Mouse (Mus musculus): Measurements from ENCODE around the gene Isx. TPM values are rescaled to one million over a fixed set of nuclear protein-coding genes. Genes with fewer than 3 reads are reported as not detected.

The Isx gene
- total RNA-seq (2021) = not detected
- long read RNA-seq, experiment 1 = 0 reads
- long read RNA-seq, experiment 2 = 0 reads

GRCm38 (mm10) chr8:74872940-74873339, at the start of gene Isx:
Isx (plus strand) TSS chr8:74873173.
- no peak for DNase-seq (ENCODE audit: low spot score in 2 of 2)
- intact Hi-C loops (cut with DNase I) = loop anchor here (5.0 kb wide), 1 partner anchor 44 kb away; no protein-coding TSS in a partner anchor

DNA sequence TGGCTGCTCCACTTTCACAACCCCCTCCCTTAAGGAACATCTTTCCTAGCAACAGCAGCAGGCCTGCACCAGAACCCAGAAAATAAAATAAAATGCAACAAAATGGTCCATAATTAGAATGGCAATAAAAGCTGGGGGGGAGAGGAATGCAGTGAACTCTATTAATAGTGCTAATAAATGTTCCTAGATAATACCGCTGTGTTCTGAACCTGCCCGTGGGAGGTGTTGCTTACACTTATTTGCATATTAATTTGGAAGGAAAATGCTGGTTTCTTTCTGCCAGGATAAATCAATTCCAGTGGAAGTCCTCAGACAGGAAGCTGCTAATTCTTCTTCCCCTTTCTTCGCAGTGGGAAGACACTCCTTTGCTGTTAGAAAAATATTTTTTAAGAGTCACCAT, 45.3 kb upstream of the Isx start:
- intact Hi-C loops (cut with DNase I) = no loop called here
- peak in 1 of 2 experiments; percentile 15 for DNase-seq (ENCODE audit: low spot score in 2 of 2)

DNA sequence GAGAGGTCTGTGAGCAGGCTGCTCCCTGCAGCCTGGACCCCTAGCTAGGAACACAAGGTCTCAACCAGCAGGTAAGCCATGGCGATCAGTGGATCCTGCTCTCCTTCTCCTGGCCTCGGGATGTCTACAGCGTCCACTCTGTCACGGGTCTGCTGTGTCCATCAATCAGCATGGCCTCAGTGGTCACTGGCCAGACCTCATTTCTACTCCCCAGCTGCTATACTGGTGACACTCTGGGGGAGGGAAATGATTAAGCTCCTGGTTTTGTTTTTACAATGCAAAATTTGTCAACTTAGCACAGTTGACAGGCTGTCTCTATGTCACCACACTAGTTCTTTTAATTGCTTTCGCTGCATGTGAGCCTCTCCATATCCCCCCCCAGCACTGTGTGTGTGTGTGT, 41.7 kb upstream of the Isx start:
- intact Hi-C loops (cut with DNase I) = no loop called here
- DNase-seq (ENCODE audit: low spot score in 2 of 2) = no peak

GRCm38 (mm10) chr8:74834246-74834645, 38.7 kb upstream of the Isx start:
- no peak for DNase-seq (ENCODE audit: low spot score in 2 of 2)
- intact Hi-C loops (cut with DNase I) = no loop called here

- DNase-seq (ENCODE audit: low spot score in 2 of 2) = peak in 1 of 2 experiments; percentile 62
- intact Hi-C loops (cut with DNase I) = no loop called here
These were observed 25.5 kb upstream of the Isx start for GRCm38 (mm10) chr8:74847376-74848048.

- DNase-seq (ENCODE audit: low spot score in 2 of 2) = no peak
- intact Hi-C loops (cut with DNase I) = no loop called here
These were observed 24.3 kb upstream of the Isx start for GRCm38 (mm10) chr8:74848707-74849106.

- intact Hi-C loops (cut with DNase I) = loop anchor here (5.0 to 10.0 kb wide), 4 partner anchors 71 to 1499 kb away; partner anchors contain the start of gene Large1
These were observed 22.0 kb upstream of the Isx start for GRCm38 (mm10) chr8:74850971-74851370.

GRCm38 (mm10) chr8:74851837-74852236, 21.1 kb upstream of the Isx start:
- intact Hi-C loops (cut with DNase I) = loop anchor here (5.0 to 10.0 kb wide), 4 partner anchors 70 to 1500 kb away; partner anchors contain the start of gene Large1
- DNase-seq (ENCODE audit: low spot score in 2 of 2) = no peak

More at GRCm38 (mm10) chr8:74850971-74851370, 22.0 kb upstream of the Isx start:
- no peak for DNase-seq (ENCODE audit: low spot score in 2 of 2)

DNA sequence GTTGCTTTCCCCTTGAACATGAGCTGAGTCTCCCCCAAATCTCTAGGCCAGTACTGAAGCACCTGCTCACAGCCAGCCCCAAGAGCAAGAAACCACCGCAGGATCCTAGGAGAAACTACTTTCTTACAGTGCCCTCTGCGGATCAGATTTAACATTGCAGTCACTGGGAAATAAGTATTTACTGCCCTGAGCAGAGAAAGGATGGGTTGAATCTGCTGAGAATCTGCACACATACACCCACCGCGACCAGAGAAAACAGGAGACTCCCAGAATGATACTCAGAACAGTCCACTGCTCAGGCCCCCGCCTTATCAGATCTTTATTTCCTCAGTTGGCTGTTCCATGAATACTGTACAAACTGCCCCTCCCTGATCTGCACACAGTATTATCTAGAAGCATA, 19.5 kb upstream of the Isx start:
- DNase-seq (ENCODE audit: low spot score in 2 of 2) = peak; percentile 58 to 83
- intact Hi-C loops (cut with DNase I) = loop anchor here (5.0 to 10.0 kb wide), 4 partner anchors 69 to 1501 kb away; partner anchors contain the start of gene Large1

DNA sequence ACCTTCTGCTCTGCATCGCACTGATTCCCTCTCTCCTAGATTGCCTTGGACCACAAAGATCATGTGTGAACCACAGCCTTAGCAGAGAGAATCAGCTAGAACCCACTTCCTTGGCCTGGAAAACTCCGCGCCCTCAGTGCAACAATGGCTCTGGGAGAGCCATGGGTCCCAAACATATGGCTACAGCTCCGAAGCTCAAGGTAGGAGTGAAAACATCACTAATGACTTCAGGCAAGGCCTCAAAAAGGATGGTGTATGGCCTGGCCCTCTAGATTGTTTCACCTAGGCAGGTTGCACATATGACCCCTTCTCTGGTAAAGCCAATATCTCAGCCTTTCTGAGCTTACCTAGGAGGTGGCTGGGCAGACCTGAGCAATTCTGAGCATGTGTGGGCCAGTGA, 18.2 kb upstream of the Isx start:
- intact Hi-C loops (cut with DNase I) = loop anchor here (5.0 to 10.0 kb wide), 4 partner anchors 68 to 1502 kb away; partner anchors contain the start of gene Large1
- no peak for DNase-seq (ENCODE audit: low spot score in 2 of 2)

- intact Hi-C loops (cut with DNase I) = loop anchor here (10.0 kb wide), 1 partner anchor 1241 kb away; no protein-coding TSS in a partner anchor
- no peak for DNase-seq (ENCODE audit: low spot score in 2 of 2)
These were observed 17.6 kb upstream of the Isx start for GRCm38 (mm10) chr8:74855341-74855740.

DNA sequence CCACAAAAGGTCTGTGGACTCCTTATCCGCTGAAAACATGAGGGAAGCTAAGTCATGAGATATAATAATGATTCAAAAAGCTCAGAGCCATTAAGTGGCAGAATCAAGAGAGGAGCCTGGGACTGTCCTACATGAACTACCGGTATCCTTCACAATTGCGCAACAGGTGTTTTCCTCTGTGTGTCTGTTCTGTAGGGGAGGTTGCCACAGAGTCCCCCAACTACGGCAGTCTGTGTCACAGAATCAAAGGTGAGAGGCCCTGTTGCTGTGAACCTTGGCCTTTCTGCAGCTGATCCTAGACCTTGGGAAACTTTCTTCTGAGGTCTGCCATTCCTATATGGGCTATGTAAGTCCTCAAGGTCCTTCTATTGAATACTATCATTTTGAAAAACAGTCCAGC, 13.7 kb upstream of the Isx start:
- DNase-seq (ENCODE audit: low spot score in 2 of 2) = no peak

GRCm38 (mm10) chr8:74860449-74860848, 12.5 kb upstream of the Isx start:
- DNase-seq (ENCODE audit: low spot score in 2 of 2) = no peak
- intact Hi-C loops (cut with DNase I) = no loop called here

More for the DNA sequence above, 13.7 kb upstream of the Isx start:
- intact Hi-C loops (cut with DNase I) = loop anchor here (10.0 kb wide), 1 partner anchor 1244 kb away; no protein-coding TSS in a partner anchor

DNA sequence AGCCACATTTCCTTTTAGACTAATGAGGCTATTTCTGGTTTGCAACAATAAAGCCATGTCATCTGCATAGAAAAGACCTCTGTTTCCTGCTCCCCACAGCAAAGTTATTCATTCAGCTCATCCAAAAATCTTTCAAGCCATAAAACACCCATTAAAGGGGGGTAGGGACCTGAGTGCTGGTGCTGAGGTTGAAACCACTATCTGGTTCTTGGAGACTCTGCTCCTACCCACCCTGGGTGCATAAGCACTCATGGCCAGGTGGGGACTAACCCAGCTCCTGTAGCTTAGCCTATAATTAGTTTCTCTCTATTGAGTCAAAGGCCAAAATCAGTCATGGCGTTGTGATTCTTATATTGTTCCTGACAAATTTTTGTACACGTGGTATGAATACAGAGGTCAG, 10.4 kb upstream of the Isx start:
- intact Hi-C loops (cut with DNase I) = no loop called here

GRCm38 (mm10) chr8:74870346-74870949, 2.5 kb upstream of the Isx start:
- no peak for DNase-seq (ENCODE audit: low spot score in 2 of 2)
- intact Hi-C loops (cut with DNase I) = loop anchor here (5.0 kb wide), 1 partner anchor 47 kb away; no protein-coding TSS in a partner anchor

More for the DNA sequence above, 10.4 kb upstream of the Isx start:
- DNase-seq (ENCODE audit: low spot score in 2 of 2) = no peak

- no peak for DNase-seq (ENCODE audit: low spot score in 2 of 2)
- intact Hi-C loops (cut with DNase I) = loop anchor here (5.0 kb wide), 1 partner anchor 46 kb away; no protein-coding TSS in a partner anchor
These were observed 1.3 kb upstream of the Isx start for GRCm38 (mm10) chr8:74871686-74872085.

GRCm38 (mm10) chr8:74872151-74872823, 686 bp upstream of the Isx start:
- DNase-seq (ENCODE audit: low spot score in 2 of 2) = no peak
- intact Hi-C loops (cut with DNase I) = loop anchor here (5.0 kb wide), 1 partner anchor 45 kb away; no protein-coding TSS in a partner anchor

DNA sequence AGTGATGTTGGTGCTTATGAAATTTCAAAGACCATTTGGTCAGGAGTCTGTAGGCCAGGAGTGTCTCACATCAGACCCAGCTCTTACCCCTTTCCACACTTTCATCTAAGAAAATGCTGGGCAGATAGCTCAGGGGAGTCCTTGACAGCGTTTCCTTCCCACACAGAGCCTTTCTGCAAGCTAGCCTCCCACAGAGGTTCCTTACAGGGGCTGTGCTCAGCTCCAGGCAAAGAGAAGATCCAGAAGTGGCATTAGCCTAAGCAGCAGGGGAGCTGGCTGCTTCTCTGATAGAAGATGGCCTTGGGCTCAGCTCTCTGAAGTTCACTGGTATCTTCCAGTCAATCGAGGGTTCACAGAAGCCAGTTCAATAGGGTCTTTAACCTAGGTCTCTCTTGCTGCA, 1.6 kb downstream of the Isx start:
- DNase-seq (ENCODE audit: low spot score in 2 of 2) = no peak
- intact Hi-C loops (cut with DNase I) = loop anchor here (5.0 kb wide), 1 partner anchor 43 kb away; no protein-coding TSS in a partner anchor

- intact Hi-C loops (cut with DNase I) = no loop called here
These were observed 5.7 kb downstream of the Isx start for GRCm38 (mm10) chr8:74878637-74879036.

GRCm38 (mm10) chr8:74888763-74889162, 15.8 kb downstream of the Isx start:
- intact Hi-C loops (cut with DNase I) = no loop called here
- peak in 1 of 2 experiments; percentile 32 for DNase-seq (ENCODE audit: low spot score in 2 of 2)

More at GRCm38 (mm10) chr8:74878637-74879036, 5.7 kb downstream of the Isx start:
- DNase-seq (ENCODE audit: low spot score in 2 of 2) = no peak
